Mouse (Mus musculus): ENCODE measurements around the gene Atp8a1. TPM values are rescaled to one million over a fixed set of nuclear protein-coding genes. Genes with fewer than 3 reads are reported as not detected.

Atp8a1 gene
- total RNA-seq, 2 experiments from 2014 or later = 14.2 to 14.4 TPM

- no peak for DNase-seq
- intact Hi-C loops (cut with DNase I; ENCODE audit: low total_unique reads) = no loop called here
These were observed 150.3 kb downstream of the Atp8a1 start for GRCm38 (mm10) chr5:67696741-67697596.

- DNase-seq = no peak
- intact Hi-C loops (cut with DNase I; ENCODE audit: low total_unique reads) = no loop called here
These were observed 152.1 kb downstream of the Atp8a1 start for GRCm38 (mm10) chr5:67695055-67695710.

- intact Hi-C loops (cut with DNase I; ENCODE audit: low total_unique reads) = no loop called here
These were observed 156.9 kb downstream of the Atp8a1 start for GRCm38 (mm10) chr5:67690336-67690735.

DNA sequence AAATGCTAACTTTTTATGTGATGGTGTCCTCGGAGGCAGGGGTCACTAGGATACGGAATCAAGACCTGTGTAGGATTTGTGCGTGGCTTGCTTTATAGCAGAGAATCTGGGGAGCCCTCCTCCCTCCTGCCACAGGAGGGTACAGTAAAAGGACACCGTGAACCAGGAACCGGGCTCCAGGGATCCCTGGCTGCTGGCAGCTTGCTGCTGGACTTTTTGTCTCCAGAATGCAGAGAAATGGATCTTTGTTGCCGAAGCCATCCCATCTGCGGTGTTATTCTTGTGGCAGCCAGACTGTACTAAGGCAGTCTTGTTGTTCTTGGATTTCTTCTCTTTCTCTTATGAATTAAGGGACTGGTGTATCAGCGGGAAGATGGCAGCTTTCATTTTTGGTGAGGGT, 159.2 kb downstream of the Atp8a1 start:
- intact Hi-C loops (cut with DNase I; ENCODE audit: low total_unique reads) = no loop called here
- peak; percentile 17 for DNase-seq

More at GRCm38 (mm10) chr5:67690336-67690735, 156.9 kb downstream of the Atp8a1 start:
- no peak for DNase-seq

DNA sequence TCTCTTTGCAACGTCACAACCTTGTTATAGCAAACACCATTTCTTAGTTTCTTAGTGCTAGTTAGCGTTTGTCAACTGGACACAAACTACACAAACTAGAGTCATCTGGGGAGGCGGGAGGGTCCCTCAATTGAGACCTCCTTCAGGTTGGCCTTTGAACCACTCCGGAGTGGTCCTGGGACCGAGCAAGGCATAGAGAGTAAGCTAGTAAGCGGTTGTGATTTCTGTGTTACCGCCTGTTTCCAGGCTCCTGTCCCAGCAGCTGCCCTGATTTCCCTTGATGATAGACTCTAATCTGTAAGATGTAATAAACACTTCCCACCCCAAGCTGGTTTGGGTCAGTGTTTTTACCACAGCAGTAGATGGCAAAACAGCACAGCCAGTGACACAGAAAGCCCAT, 161.3 kb downstream of the Atp8a1 start:
- intact Hi-C loops (cut with DNase I; ENCODE audit: low total_unique reads) = no loop called here
- no peak for DNase-seq

- intact Hi-C loops (cut with DNase I; ENCODE audit: low total_unique reads) = no loop called here
- no peak for DNase-seq
These were observed 161.8 kb downstream of the Atp8a1 start for GRCm38 (mm10) chr5:67685461-67685860.

DNA sequence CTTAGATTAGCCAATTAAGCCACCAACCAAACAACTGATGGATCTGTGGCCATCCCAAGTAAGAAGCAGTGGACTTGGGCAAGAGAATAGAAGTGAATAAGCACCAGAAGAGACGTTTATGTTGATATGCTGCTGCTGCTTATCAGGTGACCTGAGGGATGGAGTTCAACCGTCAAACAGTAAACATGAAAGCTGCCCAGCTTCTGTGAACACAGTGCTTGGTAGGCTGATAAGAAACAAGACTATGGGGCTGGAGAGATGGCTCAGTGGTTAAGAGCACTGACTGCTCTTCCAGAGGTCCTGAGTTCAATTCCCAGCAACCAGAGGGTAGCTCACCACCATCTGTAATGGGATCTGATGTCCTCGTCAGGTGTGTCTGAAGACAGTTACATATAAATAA, 168.4 kb downstream of the Atp8a1 start:
- intact Hi-C loops (cut with DNase I; ENCODE audit: low total_unique reads) = no loop called here

DNA sequence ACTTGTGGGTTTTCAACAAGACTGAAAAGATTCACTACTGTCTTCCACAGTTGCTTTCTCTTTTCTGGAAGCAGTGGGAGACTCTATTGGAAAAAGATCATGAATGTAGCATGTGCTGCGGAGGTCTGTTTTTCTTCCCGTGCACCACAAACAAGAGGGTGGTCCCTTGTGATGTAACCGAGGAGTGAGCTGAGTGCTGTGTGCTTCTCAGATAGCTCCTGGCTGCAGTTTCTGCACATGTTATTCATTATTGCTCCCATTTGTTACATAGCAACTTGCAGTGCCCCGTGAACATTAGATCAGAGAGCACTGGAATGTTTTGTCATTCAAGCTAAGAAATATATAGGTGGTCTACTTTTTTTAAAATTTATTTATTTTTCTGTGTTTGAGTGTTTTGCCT, 174.2 kb downstream of the Atp8a1 start:
- DNase-seq = no peak
- intact Hi-C loops (cut with DNase I; ENCODE audit: low total_unique reads) = no loop called here

More for the DNA sequence above, 168.4 kb downstream of the Atp8a1 start:
- DNase-seq = no peak

GRCm38 (mm10) chr5:67670158-67670557, 177.1 kb downstream of the Atp8a1 start:
- intact Hi-C loops (cut with DNase I; ENCODE audit: low total_unique reads) = no loop called here
- DNase-seq = no peak

GRCm38 (mm10) chr5:67669436-67669896, 177.8 kb downstream of the Atp8a1 start:
- intact Hi-C loops (cut with DNase I; ENCODE audit: low total_unique reads) = no loop called here
- DNase-seq = no peak

DNA sequence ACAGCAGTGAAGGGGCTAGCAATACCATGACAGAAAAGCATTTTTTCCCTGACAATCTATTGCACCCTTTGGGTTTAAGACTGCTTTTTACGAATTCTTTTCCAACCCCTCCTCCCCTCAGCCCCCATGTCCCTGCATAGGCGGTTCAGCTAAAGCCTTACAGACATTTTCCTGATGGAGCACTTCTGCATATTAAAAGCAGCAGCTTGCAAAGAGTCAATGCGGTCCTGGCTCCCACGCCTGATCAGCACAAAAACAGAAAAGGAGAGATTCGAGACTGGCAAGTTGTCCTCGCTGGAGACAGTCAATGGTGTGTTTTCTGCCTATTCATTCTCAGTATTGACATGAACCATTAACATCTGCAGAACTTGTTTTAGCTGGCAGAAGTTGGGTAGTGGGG, 184.5 kb downstream of the Atp8a1 start:
- DNase-seq = no peak
- intact Hi-C loops (cut with DNase I; ENCODE audit: low total_unique reads) = no loop called here

DNA sequence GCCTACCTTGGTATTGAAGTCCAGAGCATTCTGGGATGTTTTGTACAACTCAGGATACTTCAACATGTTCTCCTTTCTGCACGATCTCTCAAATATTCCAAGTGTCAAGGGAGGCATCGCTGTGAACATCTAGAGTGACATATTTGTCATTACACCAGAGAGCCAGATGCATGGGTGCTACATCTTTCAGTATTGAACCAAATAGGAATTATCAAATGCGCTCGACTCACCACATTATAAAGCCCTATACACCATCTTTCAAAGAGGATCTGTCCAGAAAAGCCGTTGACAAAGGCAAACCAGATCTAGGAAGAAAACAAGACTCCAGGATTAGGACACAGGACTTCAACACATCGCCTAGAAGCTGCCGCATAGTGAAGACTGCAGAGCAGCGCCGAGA, 187.4 kb downstream of the Atp8a1 start:
- no peak for DNase-seq
- intact Hi-C loops (cut with DNase I; ENCODE audit: low total_unique reads) = no loop called here

- intact Hi-C loops (cut with DNase I; ENCODE audit: low total_unique reads) = no loop called here
These were observed 190.4 kb downstream of the Atp8a1 start for GRCm38 (mm10) chr5:67656821-67657259.

GRCm38 (mm10) chr5:67655696-67656519, 191.3 kb downstream of the Atp8a1 start:
- intact Hi-C loops (cut with DNase I; ENCODE audit: low total_unique reads) = no loop called here
- DNase-seq = no peak

More at GRCm38 (mm10) chr5:67656821-67657259, 190.4 kb downstream of the Atp8a1 start:
- DNase-seq = no peak

DNA sequence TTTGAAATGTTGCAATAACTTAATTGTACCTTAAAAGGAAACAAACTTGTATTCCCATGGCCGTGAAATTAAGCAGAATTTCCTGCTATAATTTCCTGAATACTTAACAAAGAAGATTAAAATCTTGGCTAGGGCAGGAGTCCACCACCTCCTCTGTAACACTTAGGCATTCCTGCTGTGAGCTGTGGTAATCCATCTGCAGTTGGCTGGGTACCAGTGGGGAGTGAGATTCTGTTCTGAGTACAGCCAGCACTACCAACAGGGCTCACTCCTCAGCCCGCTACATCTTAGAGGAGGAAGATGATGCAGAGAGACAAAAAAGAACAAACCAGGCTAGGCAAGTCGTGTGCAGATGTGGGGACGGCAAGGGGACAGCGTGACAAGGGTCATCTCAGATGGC, 192.7 kb downstream of the Atp8a1 start:
- no peak for DNase-seq
- intact Hi-C loops (cut with DNase I; ENCODE audit: low total_unique reads) = no loop called here

- intact Hi-C loops (cut with DNase I; ENCODE audit: low total_unique reads) = no loop called here
- DNase-seq = no peak
These were observed 193.7 kb downstream of the Atp8a1 start for GRCm38 (mm10) chr5:67653543-67653942.

DNA sequence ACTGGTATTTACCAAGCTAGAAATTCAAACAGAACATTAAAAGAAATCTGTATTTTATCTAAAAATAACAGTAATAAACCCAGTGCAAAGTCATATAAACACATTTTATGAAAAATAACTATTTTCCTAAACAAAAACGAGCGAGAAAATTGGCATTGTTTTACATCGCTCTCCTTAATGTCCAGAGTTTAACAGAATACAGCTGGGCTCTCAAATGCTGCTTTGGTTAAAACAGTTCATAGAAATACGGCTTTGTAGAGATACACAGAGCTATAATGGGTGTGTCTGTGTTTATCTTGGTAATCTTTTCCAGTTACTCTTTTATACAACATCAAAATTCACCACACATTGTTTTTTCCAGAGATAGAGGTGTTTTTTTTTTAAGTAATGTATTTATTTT, 194.8 kb downstream of the Atp8a1 start:
- no peak for DNase-seq
- intact Hi-C loops (cut with DNase I; ENCODE audit: low total_unique reads) = no loop called here

- intact Hi-C loops (cut with DNase I; ENCODE audit: low total_unique reads) = no loop called here
- DNase-seq = no peak
These were observed 197.2 kb downstream of the Atp8a1 start for GRCm38 (mm10) chr5:67650021-67650420.

DNA sequence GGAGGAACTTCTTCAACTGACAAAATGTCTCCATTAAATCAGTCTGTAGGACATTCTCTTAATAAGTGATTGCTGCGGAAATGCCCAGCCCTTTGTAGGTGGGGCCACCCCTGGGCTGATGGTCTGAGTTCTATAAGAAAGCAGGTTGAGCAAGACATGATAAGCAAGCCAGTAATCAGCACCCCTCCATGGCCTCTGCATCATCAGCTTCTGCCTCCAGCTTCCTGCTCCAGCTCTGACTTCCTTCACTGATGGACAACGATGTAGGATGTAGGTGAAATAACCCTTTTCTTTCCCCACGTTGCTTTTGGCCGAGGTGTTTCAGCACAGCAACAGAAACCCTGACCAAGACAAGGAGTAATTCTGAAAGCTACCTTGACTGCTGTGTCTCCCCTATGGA, 198.1 kb downstream of the Atp8a1 start:
- DNase-seq = no peak
- intact Hi-C loops (cut with DNase I; ENCODE audit: low total_unique reads) = no loop called here

GRCm38 (mm10) chr5:67647568-67647967, 199.7 kb downstream of the Atp8a1 start:
- intact Hi-C loops (cut with DNase I; ENCODE audit: low total_unique reads) = no loop called here
- DNase-seq = peak; percentile 19

Measured in gastrocnemius, postnatal 14 days (tissue).